Mouse (Mus musculus): ENCODE results near the gene D10Jhu81e. TPM values are rescaled to one million over a fixed set of nuclear protein-coding genes. Genes with fewer than 3 reads are reported as not detected.
"Not testable (repeated sequence)": the region's sequence is repeated elsewhere in the genome, so short reads cannot be mapped to it uniquely, and the experiment has no call there.

Gene D10Jhu81e
- 100 to 1,000 TPM; 500 to 510 TPM for total RNA-seq (2021)

GRCm38 (mm10) chr10:78169281-78170042 lies at the start of gene D10Jhu81e:
D10Jhu81e (minus strand) TSS chr10:78169782.
- peak; percentile 97 for DNase-seq (ENCODE audit: low spot score)
- intact Hi-C loops (cut with DNase I): loop anchor here (10.0 kb wide), 1 partner anchor 545 kb away; the partner anchor contains the start of gene Ube2g2

GRCm38 (mm10) chr10:78218576-78218975 lies 49.0 kb upstream of the D10Jhu81e start:
- DNase-seq (ENCODE audit: low spot score): no peak
- intact Hi-C loops (cut with DNase I): no loop called here

GRCm38 (mm10) chr10:78216376-78217083 lies 46.9 kb upstream of the D10Jhu81e start:
- intact Hi-C loops (cut with DNase I): no loop called here
- no peak for DNase-seq (ENCODE audit: low spot score)

- intact Hi-C loops (cut with DNase I): no loop called here
These were observed 44.8 kb upstream of the D10Jhu81e start for GRCm38 (mm10) chr10:78214371-78214770.

GRCm38 (mm10) chr10:78211311-78211710 lies 41.7 kb upstream of the D10Jhu81e start:
- DNase-seq (ENCODE audit: low spot score): no peak
- intact Hi-C loops (cut with DNase I): no loop called here

More at GRCm38 (mm10) chr10:78214371-78214770, 44.8 kb upstream of the D10Jhu81e start:
- DNase-seq (ENCODE audit: low spot score): no peak

GRCm38 (mm10) chr10:78201182-78201581 lies 31.6 kb upstream of the D10Jhu81e start:
- intact Hi-C loops (cut with DNase I): no loop called here
- no peak for DNase-seq (ENCODE audit: low spot score)

- intact Hi-C loops (cut with DNase I): no loop called here
- DNase-seq (ENCODE audit: low spot score): no peak
These were observed 23.4 kb upstream of the D10Jhu81e start for GRCm38 (mm10) chr10:78192933-78193332.

- intact Hi-C loops (cut with DNase I): loop anchor here (5.0 kb wide), 2 partner anchors 56 to 226 kb away; partner anchors contain the start of genes Rrp1 and Trappc10
These were observed 16.5 kb upstream of the D10Jhu81e start for GRCm38 (mm10) chr10:78186076-78186475.

GRCm38 (mm10) chr10:78185381-78185725 lies 15.8 kb upstream of the D10Jhu81e start:
- no peak for DNase-seq (ENCODE audit: low spot score)
- intact Hi-C loops (cut with DNase I): loop anchor here (5.0 kb wide), 2 partner anchors 57 to 227 kb away; partner anchors contain the start of genes Rrp1 and Trappc10

More at GRCm38 (mm10) chr10:78186076-78186475, 16.5 kb upstream of the D10Jhu81e start:
- not testable (repeated sequence) for DNase-seq (ENCODE audit: low spot score)

GRCm38 (mm10) chr10:78184531-78185380 lies 15.2 kb upstream of the D10Jhu81e start, which contains the start of gene Pwp2:
Pwp2 (minus strand) TSS chr10:78185149.
- peak; percentile 74 for DNase-seq (ENCODE audit: low spot score)
- intact Hi-C loops (cut with DNase I): loop anchor here (5.0 kb wide), 2 partner anchors 58 to 228 kb away; partner anchors contain the start of genes Rrp1 and Trappc10

GRCm38 (mm10) chr10:78183577-78183976 lies 14.0 kb upstream of the D10Jhu81e start:
- intact Hi-C loops (cut with DNase I): no loop called here
- DNase-seq (ENCODE audit: low spot score): no peak

- intact Hi-C loops (cut with DNase I): no loop called here
- no peak for DNase-seq (ENCODE audit: low spot score)
These were observed 12.7 kb upstream of the D10Jhu81e start for GRCm38 (mm10) chr10:78182321-78182720.

GRCm38 (mm10) chr10:78174474-78174873 lies 4.9 kb upstream of the D10Jhu81e start:
- no peak for DNase-seq (ENCODE audit: low spot score)
- intact Hi-C loops (cut with DNase I): no loop called here

GRCm38 (mm10) chr10:78171581-78171980 lies 2.0 kb upstream of the D10Jhu81e start:
- no peak for DNase-seq (ENCODE audit: low spot score)
- intact Hi-C loops (cut with DNase I): no loop called here

- intact Hi-C loops (cut with DNase I): no loop called here
- no peak for DNase-seq (ENCODE audit: low spot score)
These were observed 1.5 kb upstream of the D10Jhu81e start for GRCm38 (mm10) chr10:78171057-78171456.

GRCm38 (mm10) chr10:78170445-78170844 lies 863 bp upstream of the D10Jhu81e start:
- intact Hi-C loops (cut with DNase I): no loop called here
- DNase-seq (ENCODE audit: low spot score): no peak

GRCm38 (mm10) chr10:78168792-78169191 lies 790 bp downstream of the D10Jhu81e start:
- intact Hi-C loops (cut with DNase I): loop anchor here (10.0 kb wide), 1 partner anchor 544 kb away; the partner anchor contains the start of gene Ube2g2
- DNase-seq (ENCODE audit: low spot score): no peak

GRCm38 (mm10) chr10:78167775-78168174 lies 1.8 kb downstream of the D10Jhu81e start:
- no peak for DNase-seq (ENCODE audit: low spot score)
- intact Hi-C loops (cut with DNase I): loop anchor here (10.0 kb wide), 1 partner anchor 543 kb away; the partner anchor contains the start of gene Ube2g2

GRCm38 (mm10) chr10:78167333-78167732 lies 2.2 kb downstream of the D10Jhu81e start:
- no peak for DNase-seq (ENCODE audit: low spot score)
- intact Hi-C loops (cut with DNase I): loop anchor here (10.0 kb wide), 1 partner anchor 543 kb away; the partner anchor contains the start of gene Ube2g2
